Mouse (Mus musculus) hindbrain, postnatal 0 days (tissue): ENCODE data around the gene Sh3bgrl3. TPM values are rescaled to one million over a fixed set of nuclear protein-coding genes. Genes with fewer than 3 reads are reported as not detected.
A peak's percentile ranks its signal among the peaks of the same experiment; 100 is the strongest.

Experiments
- ATAC-seq: fragments of 200-750 bp; cut with Nextera tagmentation; 2 replicates; pipeline ENCODE4 v1.8.0; 2017; ENCODE audit warnings: mild to moderate bottlenecking, moderate TSS enrichment, moderate library complexity
- DNase-seq: peaks from one replicate; pipeline ENCODE4 v3.0.0-alpha.2; 2015; ENCODE audit warnings: low spot score
- H3K27ac ChIP-seq: fragments of 300-500 bp; sonication (generic); 2 replicates; pipeline ENCODE4 v1.5.1; 2014; ENCODE audit warnings: mild to moderate bottlenecking
- H3K27me3 ChIP-seq: fragments of 300-500 bp; sonication (generic); 2 replicates; pipeline ENCODE4 v1.6.1; 2014; ENCODE audit warnings: low read length, mixed read lengths; ENCODE audit not compliant: insufficient read depth
- H3K36me3 ChIP-seq: fragments of 300-500 bp; sonication (generic); 2 replicates; pipeline ENCODE4 v1.6.1; 2014; ENCODE audit warnings: low read length, mixed read lengths; ENCODE audit not compliant: insufficient read depth
- H3K4me1 ChIP-seq: fragments of 300-500 bp; sonication (generic); 2 replicates; pipeline ENCODE4 v1.6.1; 2014; ENCODE audit warnings: antibody characterized with exemption, low read length, mixed read lengths; ENCODE audit not compliant: insufficient read depth
- H3K4me2 ChIP-seq: fragments of 300-500 bp; sonication (generic); 2 replicates; pipeline ENCODE4 v1.6.1; 2014; ENCODE audit warnings: low read depth, mild to moderate bottlenecking, low read length, moderate library complexity, mixed read lengths
- H3K4me3 ChIP-seq: fragments of 300-500 bp; sonication (generic); 2 replicates; pipeline ENCODE4 v1.5.1; 2014; ENCODE audit warnings: low read length
- H3K9ac ChIP-seq: fragments of 300-500 bp; sonication (generic); replicated peaks from 2 replicates; pipeline ENCODE4 v1.6.1; 2014; ENCODE audit warnings: mild to moderate bottlenecking, low read length, moderate library complexity, mixed read lengths
- H3K9me3 ChIP-seq: fragments of 300-500 bp; sonication (generic); 2 replicates; pipeline ENCODE4 v1.6.1; 2016; ENCODE audit warnings: low read length, mixed read lengths
- CTCF ChIP-seq: IDR thresholded peaks from 2 replicates; pipeline ENCODE4 v1.5.1; 2016; ENCODE audit warnings: antibody characterized with exemption, control low read depth, low read depth
- WGBS: fragments of 180-500 bp; shearing (Covaris S2); extraction: QIAGEN DNeasy Blood & Tissue Kit; methylation state at CpG from one replicate; pipeline ENCODE4 v1.1.7; 2014; 5-methylcytosine and 5-hydroxymethylcytosine counted together
- polyA plus RNA-seq: library from polyadenylated mRNA; unstranded; fragments of >200 nt; fragmentation: Nextera tagmentation; extraction: Ambion mirVana; gene quantifications from 2 replicates; pipeline ENCODE4 v1.2.1, GENCODE M21; 2015
- total RNA-seq: library from RNA; depleted of rRNA; stranded (reverse); fragments of >200 nt; gene quantifications from 2 replicates; pipeline ENCODE4 v1.2.3, GENCODE M21; 2014

The Sh3bgrl3 gene
- total and polyA plus RNA-seq, 2 experiments from 2014 or later = 220 to 553 TPM

DNA sequence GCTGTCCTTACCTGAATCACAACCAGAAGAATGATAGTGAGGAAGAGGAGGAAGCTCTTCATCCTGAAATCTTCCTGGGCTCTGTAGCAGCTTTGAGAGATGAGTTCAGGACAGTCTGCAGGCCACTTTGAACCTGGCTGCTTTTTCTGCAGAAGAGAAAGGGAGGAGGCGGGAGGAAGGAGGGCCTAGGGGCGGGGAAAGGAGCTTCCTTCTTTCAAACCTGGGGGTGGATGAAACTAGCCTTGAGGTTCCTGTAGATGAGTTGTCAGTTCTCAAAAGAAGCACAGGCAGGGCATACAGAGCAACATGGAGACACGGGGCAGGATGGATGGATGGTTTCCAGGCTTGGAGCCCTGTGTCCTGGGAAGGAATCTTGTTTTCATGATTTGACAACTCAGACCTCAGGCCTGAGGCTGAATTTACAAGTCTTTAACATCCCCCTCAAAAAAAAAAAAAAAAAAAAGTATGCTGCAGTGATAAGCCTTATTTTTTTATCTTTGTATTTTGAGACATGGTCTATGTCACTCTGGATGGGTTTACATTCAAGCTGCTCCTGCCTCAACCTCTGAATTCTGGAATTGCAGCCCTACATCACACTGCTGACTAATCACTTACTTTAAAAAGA lies 33.6 kb downstream of the Sh3bgrl3 start, which contains the start of gene Cd52:
Cd52 (minus strand) TSS at position 160 of the 625 bp plus-strand sequence.
- DNase-seq (no peak), ATAC-seq (no peak)
- Histone ChIP-seq H3K27ac (no peak within 1 kb of the TSS), H3K27me3 (no peaks in the 10 kb centered on the region), H3K4me2 (no peak within 1 kb of the TSS), H3K36me3 (no peaks in the 10 kb centered on the region), H3K4me1 (no peaks in the 10 kb centered on the region), H3K4me3 (no peak within 1 kb of the TSS), H3K9ac (no peak within 1 kb of the TSS), H3K9me3 (no peaks in the 10 kb centered on the region)
- WGBS = 54% methylated on average over 3 of the region's 3 CpGs
- TF ChIP-seq CTCF = no peak

DNA sequence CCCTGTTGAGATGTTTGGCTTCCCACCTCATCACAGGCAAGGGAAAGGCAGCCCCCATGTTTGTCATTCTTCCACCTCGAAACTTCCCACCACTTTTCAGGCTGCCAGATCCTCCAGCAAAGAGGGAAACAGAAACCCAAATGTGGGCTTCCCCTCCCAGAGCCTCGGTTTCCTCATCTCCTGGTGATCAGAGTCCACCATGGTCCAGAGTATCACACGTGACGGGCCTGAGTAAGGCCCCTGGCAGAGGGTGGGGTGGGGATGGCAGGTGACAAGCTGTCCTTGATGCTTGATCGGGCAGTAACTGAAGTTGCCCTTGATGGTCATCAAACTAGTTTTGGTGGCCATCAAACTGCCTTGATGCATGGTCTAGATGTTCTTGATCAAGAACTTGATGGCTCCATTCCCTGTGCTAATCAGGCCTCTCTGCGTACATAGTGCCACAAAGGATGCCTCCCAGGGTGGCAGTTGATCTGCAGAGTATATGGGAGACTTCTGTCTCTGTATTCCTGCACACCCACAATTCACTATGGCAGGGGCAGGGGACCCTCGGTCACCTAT lies 34.5 kb downstream of the Sh3bgrl3 start:
- Histone ChIP-seq H3K27ac (no peak overlapping the region), H3K4me2 (no peak overlapping the region), H3K9ac (no peak overlapping the region), H3K36me3 (no peaks in the 10 kb centered on the region), H3K27me3 (no peaks in the 10 kb centered on the region), H3K4me1 (no peaks in the 10 kb centered on the region), H3K4me3 (no peak overlapping the region), H3K9me3 (no peaks in the 10 kb centered on the region)
- WGBS = 79% methylated on average over 7 of the region's 7 CpGs
- no peak for TF ChIP-seq CTCF
- no peak for ATAC-seq
- no peak for DNase-seq

DNA sequence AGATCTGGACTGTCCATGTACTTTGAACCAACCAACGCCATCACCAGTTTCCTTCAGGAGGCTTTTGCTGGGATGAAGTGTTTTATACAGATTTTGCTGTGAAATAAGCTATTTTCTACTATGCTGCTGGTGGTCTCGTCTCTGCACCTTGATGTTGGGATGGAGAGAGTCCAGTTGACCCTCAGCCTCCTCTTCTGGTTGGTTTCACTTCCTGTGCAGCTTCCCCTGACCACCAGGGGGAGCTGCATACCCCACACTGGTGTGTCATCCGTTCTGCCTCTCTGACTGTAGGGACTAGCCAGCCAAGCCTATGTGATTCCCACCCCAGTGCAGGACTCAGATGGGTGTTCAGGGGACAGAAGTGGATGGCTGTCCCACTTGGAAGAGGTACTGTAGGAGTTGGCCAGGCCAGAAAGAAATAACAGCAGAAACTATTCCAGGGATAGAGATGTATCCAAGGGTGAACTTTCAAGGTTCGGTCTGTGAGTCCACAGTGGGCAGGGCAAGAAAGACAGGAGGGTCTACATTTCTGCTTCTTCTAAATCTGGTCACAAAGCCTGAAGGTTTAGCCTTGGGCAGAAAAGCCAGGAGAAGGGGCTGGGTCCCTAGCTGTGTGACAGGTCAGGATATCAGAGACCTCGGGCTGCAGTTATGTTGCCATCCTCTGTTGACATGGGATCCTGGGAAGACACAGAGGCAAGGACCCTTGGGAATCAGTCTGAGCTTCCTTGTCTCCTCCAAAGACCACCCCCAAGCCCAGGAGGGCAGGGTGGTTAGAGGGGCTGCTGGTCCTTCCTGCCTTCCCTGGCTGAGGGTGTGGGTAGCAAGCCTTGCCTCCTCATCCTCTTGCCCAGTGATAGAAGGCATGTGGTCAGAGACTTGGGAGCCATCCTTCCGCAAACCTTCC lies 36.0 kb downstream of the Sh3bgrl3 start:
- no peaks in the 10 kb centered on the region for H3K9me3 ChIP-seq
- peak; percentile 72 for TF ChIP-seq CTCF
- DNase-seq (peak; percentile 28), ATAC-seq (no peak)
- no peak overlapping the region for H3K9ac ChIP-seq
- no peak overlapping the region for H3K4me2 ChIP-seq
- no peaks in the 10 kb centered on the region for H3K4me1 ChIP-seq
- WGBS = 75% methylated on average over 6 of the region's 6 CpGs
- H3K36me3 ChIP-seq = no peaks in the 10 kb centered on the region
- H3K27ac ChIP-seq = no peak overlapping the region
- no peaks in the 10 kb centered on the region for H3K27me3 ChIP-seq
- H3K4me3 ChIP-seq = no peak overlapping the region

DNA sequence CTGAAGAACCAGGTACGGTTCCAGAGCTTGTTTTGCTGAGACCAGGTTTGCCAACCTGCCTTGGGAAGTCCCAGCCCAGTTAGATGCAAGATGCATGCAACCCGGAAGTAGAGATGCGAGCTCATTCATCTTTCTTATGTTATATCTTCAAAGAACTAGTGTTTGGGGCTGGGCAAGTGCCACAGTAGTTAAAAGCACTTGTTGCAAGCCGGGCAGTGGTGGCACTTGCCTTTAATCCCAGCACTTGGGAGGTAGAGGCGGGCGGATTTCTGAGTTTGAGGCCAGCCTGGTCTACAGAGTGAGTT lies 37.4 kb downstream of the Sh3bgrl3 start:
- H3K27me3 ChIP-seq = no peaks in the 10 kb centered on the region
- H3K4me1 ChIP-seq = no peaks in the 10 kb centered on the region
- no peak overlapping the region for H3K9ac ChIP-seq
- WGBS = 83% methylated on average over 6 of the region's 6 CpGs
- no peak overlapping the region for H3K4me3 ChIP-seq
- no peak overlapping the region for H3K27ac ChIP-seq
- H3K9me3 ChIP-seq = no peaks in the 10 kb centered on the region
- DNase-seq (no peak), ATAC-seq (no peak)
- no peak for TF ChIP-seq CTCF
- no peaks in the 10 kb centered on the region for H3K36me3 ChIP-seq
- no peak overlapping the region for H3K4me2 ChIP-seq

DNA sequence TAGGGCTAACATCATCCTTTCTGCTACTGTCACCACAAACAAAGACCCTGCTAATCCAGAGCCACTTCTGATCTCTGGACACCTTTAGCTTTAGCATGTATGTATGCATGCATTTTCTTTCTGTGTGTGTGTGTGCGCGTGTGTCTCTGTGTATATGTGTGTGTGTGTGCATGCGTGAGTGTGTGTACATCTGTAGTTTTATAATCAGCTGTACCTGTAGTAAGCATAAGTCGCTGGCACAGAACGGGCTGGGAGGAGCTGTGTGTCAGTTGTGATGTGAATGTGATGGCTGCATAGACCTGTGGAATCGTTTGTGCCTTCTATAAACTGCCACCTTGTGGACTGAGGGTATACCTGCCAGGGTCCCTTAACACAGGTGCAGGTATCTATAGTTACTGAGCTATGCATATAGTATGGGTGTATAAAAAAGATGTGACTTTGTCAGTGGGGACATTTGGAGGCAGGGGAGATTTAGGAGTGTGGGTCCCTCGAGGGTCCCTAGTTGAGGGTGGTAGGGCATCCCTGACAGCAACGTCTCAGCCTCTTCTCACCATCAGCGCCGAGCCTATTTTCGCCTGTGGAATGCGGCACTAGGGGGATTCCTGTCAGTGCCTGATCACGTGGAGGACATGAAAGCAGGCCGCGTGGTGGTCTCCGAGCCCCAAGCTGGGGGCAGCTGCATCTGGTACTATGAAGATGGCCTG lies 37.9 kb downstream of the Sh3bgrl3 start:
- Histone ChIP-seq H3K27me3 (no peaks in the 10 kb centered on the region), H3K36me3 (no peaks in the 10 kb centered on the region), H3K4me1 (no peaks in the 10 kb centered on the region), H3K4me3 (no peak overlapping the region), H3K27ac (no peak overlapping the region), H3K9me3 (no peaks in the 10 kb centered on the region), H3K9ac (no peak overlapping the region), H3K4me2 (no peak overlapping the region)
- 81% methylated on average over 16 of the region's 16 CpGs for WGBS
- peak; percentile 25 for DNase-seq
- ATAC-seq = no peak
- TF ChIP-seq CTCF = peak; percentile 39; the same call in 1 of the 2 replicates

DNA sequence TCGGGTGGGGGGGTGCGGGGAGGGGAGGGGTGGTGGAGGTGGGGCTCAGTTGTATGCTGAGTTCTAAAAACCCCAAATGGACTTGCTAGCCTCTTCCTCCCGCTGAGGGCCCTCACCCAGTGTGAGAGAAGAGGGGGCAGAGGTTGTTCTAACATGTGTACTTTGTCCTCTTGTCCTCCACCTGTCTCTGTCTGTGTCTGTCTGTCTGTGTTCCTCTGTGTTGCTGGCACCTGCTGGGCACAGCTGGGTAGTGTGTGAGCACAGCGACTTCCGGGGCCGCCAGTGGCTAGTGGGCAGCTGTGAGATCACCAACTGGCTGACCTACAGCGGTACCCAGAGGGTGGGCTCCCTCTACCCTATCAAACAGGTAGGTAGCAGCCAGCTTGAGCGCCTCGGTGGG lies 39.6 kb downstream of the Sh3bgrl3 start:
- H3K4me3 ChIP-seq = no peak overlapping the region
- no peak for TF ChIP-seq CTCF
- H3K4me2 ChIP-seq = no peak overlapping the region
- H3K36me3 ChIP-seq = no peaks in the 10 kb centered on the region
- no peak for ATAC-seq
- no peaks in the 10 kb centered on the region for H3K27me3 ChIP-seq
- DNase-seq = no peak
- 73% methylated on average over 9 of the region's 9 CpGs for WGBS
- no peak overlapping the region for H3K27ac ChIP-seq
- no peak overlapping the region for H3K9ac ChIP-seq
- H3K9me3 ChIP-seq = no peaks in the 10 kb centered on the region
- H3K4me1 ChIP-seq = no peaks in the 10 kb centered on the region
